Mouse (Mus musculus) kidney, adult 10 weeks (tissue): Measurements from ENCODE around the gene Arpc5l. TPM values are rescaled to one million over a fixed set of nuclear protein-coding genes. Genes with fewer than 3 reads are reported as not detected.

ENCODE experiments used
- polyA plus RNA-seq: library from polyadenylated mRNA; stranded (reverse); fragments of 350-450 nt; fragmentation: Illumina TruSeq; extraction: RNeasy Lipid Tissue Mini Kit (QIAGEN cat#74804); gene quantifications from one replicate; pipeline ENCODE4 v1.2.3, GENCODE M21; 2014; ENCODE audit warnings: low read depth, low replicate concordance

Gene Arpc5l
- polyA plus RNA-seq, result 196 TPM

GRCm38 (mm10) chr2:39004880-39005435 lies at the start of gene Arpc5l:
Gene Arpc5l, plus strand, starts transcription at chr2:39005348.

GRCm38 (mm10) chr2:38997386-38998374 lies 7.5 kb upstream of the Arpc5l start, which contains the start of gene Wdr38:
Gene Wdr38, plus strand, starts transcription at chr2:38997476.

GRCm38 (mm10) chr2:39005574-39006079 lies 479 bp downstream of the Arpc5l start, which contains the start of gene Rpl35:
Gene Rpl35, minus strand, starts transcription at chr2:39005624.

Other genes with a start within 250 kb of the Arpc5l start
- 4.4 TPM for gene Nr6a1, start 77.7 kb upstream of the Arpc5l start, polyA plus RNA-seq
- gene Olfml2a, start 73.4 kb upstream of the Arpc5l start, polyA plus RNA-seq, result 1.1 TPM
- gene Wdr38, start 7.9 kb upstream of the Arpc5l start, polyA plus RNA-seq, result 0.20 TPM
- 44.2 TPM for gene Rpl35, start 276 bp downstream of the Arpc5l start, polyA plus RNA-seq
- 38.2 TPM for gene Golga1, start 60.2 kb downstream of the Arpc5l start, polyA plus RNA-seq
- 18.5 TPM for gene Scai, start 185.4 kb downstream of the Arpc5l start, polyA plus RNA-seq
- 165 TPM for gene Ppp6c, start 221.1 kb downstream of the Arpc5l start, polyA plus RNA-seq